Mouse (Mus musculus) neural tube, embryonic 13.5 days (tissue): ENCODE measurements at regions not wholly inside any gene's neighbourhood (a gene's known extent, or its start where the extent isn't known, plus 50 kb on each side); places are given as distances from the start of the nearest gene placed in this dataset.
"Not testable (repeated sequence)": the region's sequence is repeated elsewhere in the genome, so short reads cannot be mapped to it uniquely, and the experiment has no call there.

Source experiments
- ATAC-seq: fragments of 200-750 bp; cut with Nextera tagmentation; 2 replicates; pipeline ENCODE4 v1.8.0; 2017; ENCODE audit warnings: low read depth, mild to moderate bottlenecking, moderate TSS enrichment, moderate library complexity
- H3K27ac ChIP-seq: fragments of 300-500 bp; sonication (generic); replicated peaks from 2 replicates; pipeline ENCODE4 v1.5.1; 2015; ENCODE audit warnings: moderate library complexity, mild to moderate bottlenecking, inconsistent platforms
- H3K27me3 ChIP-seq: fragments of 300-500 bp; sonication (generic); 2 replicates; pipeline ENCODE4 v1.6.1; 2015; ENCODE audit warnings: mild to moderate bottlenecking, inconsistent platforms
- H3K36me3 ChIP-seq: fragments of 300-500 bp; sonication (generic); 2 replicates; pipeline ENCODE4 v1.6.1; 2015; ENCODE audit warnings: mild to moderate bottlenecking, inconsistent platforms
- H3K4me1 ChIP-seq: fragments of 300-500 bp; sonication (generic); replicated peaks from 2 replicates; pipeline ENCODE4 v1.6.1; 2015; ENCODE audit warnings: inconsistent platforms
- H3K4me2 ChIP-seq: fragments of 300-500 bp; sonication (generic); 2 replicates; pipeline ENCODE4 v1.6.1; 2015; ENCODE audit warnings: inconsistent platforms, mild to moderate bottlenecking, moderate library complexity
- H3K4me3 ChIP-seq: fragments of 300-500 bp; sonication (generic); 2 replicates; pipeline ENCODE4 v1.5.1; 2015; ENCODE audit warnings: mild to moderate bottlenecking, inconsistent platforms
- H3K9ac ChIP-seq: fragments of 300-500 bp; sonication (generic); 2 replicates; pipeline ENCODE4 v1.6.1; 2015; ENCODE audit warnings: moderate library complexity, mild to moderate bottlenecking, inconsistent platforms
- H3K9me3 ChIP-seq: fragments of 300-500 bp; sonication (generic); 2 replicates; pipeline ENCODE4 v1.6.1; 2016; ENCODE audit warnings: inconsistent platforms
- WGBS: fragments of 180-500 bp; shearing (Covaris S2); methylation state at CpG from one replicate; pipeline ENCODE4 v1.1.7; 2015; 5-methylcytosine and 5-hydroxymethylcytosine counted together

DNA sequence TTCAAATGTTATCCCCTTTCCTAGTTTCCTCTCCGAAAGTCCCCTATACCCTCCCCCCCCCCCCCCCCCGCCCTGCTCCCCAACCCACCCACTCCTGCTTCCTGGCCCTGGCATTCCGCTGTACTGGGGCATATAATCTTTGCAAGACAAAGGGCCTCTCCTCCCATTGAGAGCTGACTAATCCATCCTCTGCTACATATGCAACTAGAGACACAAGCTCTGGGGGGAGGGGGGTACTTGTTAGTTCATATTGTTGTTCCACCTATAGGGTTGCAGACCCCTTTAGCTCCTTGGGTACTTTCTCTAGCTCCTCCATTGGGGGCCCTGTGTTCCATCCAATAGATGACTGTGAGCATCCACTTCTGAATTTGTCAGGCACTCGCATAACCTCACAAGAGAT is 63.9 kb upstream of the Tnfrsf8 start:
- H3K9ac ChIP-seq, H3K4me1 ChIP-seq, H3K36me3 ChIP-seq, H3K4me2 ChIP-seq, H3K4me3 ChIP-seq, H3K9me3 ChIP-seq, H3K27me3 ChIP-seq, H3K27ac ChIP-seq, ATAC-seq: not testable (repeated sequence)
- 71% methylated on average over 3 of the region's 4 CpGs for WGBS

DNA sequence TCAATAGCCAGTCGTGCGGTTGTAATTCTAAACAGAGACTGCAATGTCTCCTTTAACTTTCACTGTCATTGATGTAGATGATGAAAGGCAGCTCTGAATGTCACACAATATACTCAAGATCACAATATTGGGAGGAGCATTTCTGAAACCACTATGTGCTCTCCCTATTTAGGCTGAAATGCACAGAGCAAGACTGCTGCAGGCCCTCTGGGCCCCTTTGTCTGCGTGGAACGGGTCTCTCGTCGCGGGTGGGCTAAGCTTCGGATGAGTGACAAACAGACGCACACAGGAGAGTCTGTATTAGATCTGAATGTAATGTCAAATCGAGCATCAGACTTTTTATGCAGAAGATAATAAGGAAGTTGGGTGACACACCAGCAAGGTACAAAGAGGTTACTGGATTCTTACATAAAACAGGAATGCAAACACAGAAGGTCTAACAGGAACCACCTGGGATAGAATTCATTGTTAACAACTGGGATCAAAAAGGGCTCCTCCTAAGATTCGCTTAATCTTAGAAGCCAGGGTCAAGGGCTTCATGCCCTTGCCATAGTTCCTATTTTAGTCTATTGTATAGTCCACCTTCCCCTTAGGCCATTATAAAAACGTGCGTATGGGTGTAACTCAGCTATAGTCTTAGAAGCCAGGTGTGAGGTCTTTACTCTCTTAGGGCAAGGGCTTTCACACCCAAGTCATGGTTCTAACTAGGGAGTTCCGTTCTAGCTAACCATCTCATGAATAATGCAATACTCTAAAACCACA is 62.5 kb upstream of the Tnfrsf8 start:
- WGBS, result 85% methylated on average over 13 of the region's 14 CpGs
- not testable (repeated sequence) for H3K27me3 ChIP-seq, H3K9ac ChIP-seq, ATAC-seq, H3K4me2 ChIP-seq, H3K36me3 ChIP-seq, H3K27ac ChIP-seq, H3K4me1 ChIP-seq, H3K4me3 ChIP-seq, H3K9me3 ChIP-seq

DNA sequence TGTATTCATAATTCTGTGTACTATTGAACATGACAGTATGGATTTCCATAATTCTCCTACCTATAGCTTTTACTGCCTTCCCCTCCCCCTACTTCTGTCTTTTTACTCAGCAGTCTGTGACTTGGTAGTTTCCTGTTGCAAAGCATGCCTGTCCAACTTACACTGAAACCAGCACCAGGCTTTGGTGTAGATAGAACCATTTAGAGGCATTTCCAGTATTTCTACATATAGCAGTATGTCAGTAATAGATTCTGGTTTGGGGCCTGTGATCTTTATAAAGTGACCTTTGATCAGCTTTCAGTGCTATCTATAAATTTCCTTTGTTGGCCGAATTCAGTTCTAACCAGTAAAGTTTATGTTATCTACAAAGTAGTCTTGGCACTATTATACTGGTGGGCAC is 54.8 kb upstream of the Tnfrsf8 start:
- no peak overlapping the region for H3K4me2 ChIP-seq
- H3K4me3 ChIP-seq, result no peak overlapping the region
- 92% methylated on average over 1 of the region's 1 CpGs for WGBS
- no peak overlapping the region for H3K27ac ChIP-seq
- H3K9me3 ChIP-seq, result 0 out of 2 replicates have a peak, but pooled peaks cover 4% of the 10 kb centered on the region
- no peaks in the 10 kb centered on the region for H3K36me3 ChIP-seq
- H3K27me3 ChIP-seq, result no peaks in the 10 kb centered on the region
- ATAC-seq, result no peak
- H3K4me1 ChIP-seq, result no peaks in the 10 kb centered on the region
- H3K9ac ChIP-seq, result no peak overlapping the region

DNA sequence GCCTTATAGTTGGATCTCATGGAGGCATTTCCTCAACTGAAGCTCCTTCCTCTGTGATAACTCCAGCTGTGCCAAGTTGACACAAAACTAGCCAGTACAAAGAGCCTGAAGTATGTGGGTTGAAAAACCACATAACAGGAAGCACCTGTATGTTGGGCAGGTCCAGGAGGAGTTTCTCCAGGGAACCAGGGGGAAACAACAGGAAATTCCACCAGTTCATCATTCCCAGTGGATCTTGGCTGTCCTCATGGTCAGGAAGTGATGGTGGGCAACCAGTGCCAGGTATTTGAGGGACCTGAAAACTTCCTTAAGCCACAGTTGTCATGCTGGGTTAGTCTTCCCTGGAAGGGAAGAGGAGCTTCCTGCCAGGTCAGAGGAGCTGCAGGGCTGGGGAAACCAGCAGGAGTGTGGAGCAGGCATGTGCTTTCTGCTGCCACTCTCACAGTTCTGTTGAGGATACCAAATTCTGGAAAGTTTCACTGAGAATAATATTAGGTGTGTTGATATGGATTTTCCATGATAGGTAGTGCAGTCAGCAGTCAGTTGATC is 52.4 kb upstream of the Tnfrsf8 start:
- no peaks in the 10 kb centered on the region for H3K9me3 ChIP-seq
- ATAC-seq, result no peak

DNA sequence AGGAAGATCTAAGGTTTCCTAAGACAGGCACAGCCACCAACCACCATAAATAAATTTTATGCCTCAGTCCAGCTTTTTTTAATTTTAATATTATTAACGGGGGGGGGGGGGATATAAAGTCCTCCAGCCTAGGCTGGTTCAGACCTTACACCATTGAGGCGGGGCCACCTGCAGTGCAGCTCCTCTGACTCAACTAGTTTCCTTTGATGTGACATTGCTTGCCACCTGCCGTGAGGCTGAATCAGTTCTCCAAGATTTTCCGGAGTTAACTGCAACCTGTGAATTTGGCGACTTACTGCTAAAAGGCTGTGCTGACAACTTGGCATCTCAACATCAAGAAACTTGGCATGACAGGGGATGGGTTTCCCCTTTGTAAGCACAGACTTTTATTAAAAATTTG is 51.3 kb upstream of the Tnfrsf8 start:
- no peak for ATAC-seq
- Histone ChIP-seq H3K4me3 (no peak overlapping the region), H3K27me3 (no peaks in the 10 kb centered on the region), H3K9ac (no peak overlapping the region), H3K9me3 (no peaks in the 10 kb centered on the region), H3K4me2 (no peak overlapping the region), H3K36me3 (no peaks in the 10 kb centered on the region), H3K27ac (no peak overlapping the region), H3K4me1 (no peaks in the 10 kb centered on the region)
- WGBS, result 22% methylated on average over 5 of the region's 5 CpGs

More for the DNA sequence above, 52.4 kb upstream of the Tnfrsf8 start:
- Histone ChIP-seq H3K9ac (no peak overlapping the region), H3K4me2 (no peak overlapping the region), H3K27me3 (no peaks in the 10 kb centered on the region), H3K4me1 (no peaks in the 10 kb centered on the region), H3K4me3 (no peak overlapping the region), H3K27ac (no peak overlapping the region), H3K36me3 (no peaks in the 10 kb centered on the region)

DNA sequence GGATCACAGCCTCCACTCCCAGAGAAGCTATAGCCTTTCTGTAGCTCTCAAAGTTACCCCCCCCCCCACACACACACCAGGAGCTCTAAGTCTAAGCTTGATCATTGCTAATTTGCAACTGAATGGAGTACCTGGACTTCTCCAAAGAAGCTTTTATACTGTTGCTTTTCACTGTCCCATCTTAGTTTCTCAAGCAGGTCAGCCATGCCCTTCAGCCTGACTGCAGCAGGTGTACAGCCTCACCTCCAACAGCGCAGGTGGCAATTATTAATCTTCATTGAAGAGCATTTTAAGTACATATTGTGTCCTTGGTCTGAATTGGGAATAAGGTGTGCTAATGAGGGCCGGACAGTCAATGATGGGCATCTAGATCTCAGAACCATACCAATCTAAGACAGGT is 50.8 kb upstream of the Tnfrsf8 start:
- WGBS, result 90% methylated on average over 2 of the region's 2 CpGs
- H3K27ac ChIP-seq, H3K27me3 ChIP-seq, H3K9ac ChIP-seq, H3K9me3 ChIP-seq, H3K4me1 ChIP-seq, ATAC-seq, H3K4me2 ChIP-seq, H3K36me3 ChIP-seq, H3K4me3 ChIP-seq: not testable (repeated sequence)
